Comparison of ENCODE assay signal across 26 mouse cellular contexts in the genomic region with DNA sequence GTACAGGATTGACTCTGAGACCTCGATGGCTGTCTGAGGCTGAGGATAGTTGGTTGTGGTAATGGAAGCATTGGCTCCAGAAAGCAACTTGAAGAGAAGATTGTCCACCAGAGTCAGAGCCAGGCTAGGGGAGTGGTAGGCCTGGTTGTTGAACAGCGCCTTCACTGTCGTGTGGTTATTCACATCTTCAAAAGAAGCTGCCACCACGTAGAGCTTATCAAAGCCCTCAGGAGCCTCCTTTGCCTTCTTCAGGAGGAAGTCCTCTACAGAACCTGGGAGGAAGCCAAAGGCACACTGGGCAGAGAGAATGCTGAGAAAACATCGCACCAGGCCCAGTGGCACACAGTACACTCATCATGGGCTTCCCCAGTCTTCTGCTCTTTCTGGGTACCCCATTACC. TPM values are rescaled to one million over a fixed set of nuclear protein-coding genes. Genes with fewer than 3 reads are reported as not detected.
DNase-seq lines count a peak whose midpoint lies in the region; ATAC-seq and TF ChIP-seq lines count a peak whose summit lies in the region.
"Had no signal": no experiment of that assay in that cellular context is flagged by ENCODE, and none has a peak within 500 bp of the region (broad histone marks: within the 10 kb centered on the region; RNA-seq: fewer than 3 reads in every experiment).

No protein-coding gene starts in this region.

- TF ChIP-seq CTCF in MEL (IDR thresholded peaks at IDR 0.05 in 2 of 3, conservative IDR thresholded peaks at IDR 0.05 in 1 of 3; ENCODE audit: control insufficient read depth in 1 of 3, insufficient read depth in 1 of 3, low read depth in 2 of 3, low read length in 3 of 3, poor library complexity in 1 of 3, severe bottlenecking in 1 of 3): peak in 1 of 3 experiments; percentile 15; a peak in 2 of 6 replicates

- H3K4me3 ChIP-seq in MEL (ENCODE audit: control insufficient read depth in 1 of 2, insufficient read depth in 1 of 2, low read depth in 2 of 2, low read length in 2 of 2): peak overlapping the region; percentile 3 to 8; a peak in 1 of 4 replicates
- H3K4me3 ChIP-seq: embryonic facial prominence, embryonic 12.5 days; embryonic facial prominence, embryonic 15.5 days; gastrocnemius, adult 2 months; heart, embryonic 12.5 days; heart, embryonic 15.5 days; hindbrain, embryonic 12.5 days; hindbrain, embryonic 15.5 days had no signal

- no peak for TF ChIP-seq POLR2A in MEL (IDR thresholded peaks at IDR 0.05; ENCODE audit: control insufficient read depth in 1 of 2, insufficient read depth in 1 of 2, low read depth in 1 of 2, low read length in 2 of 2, poor library complexity in 1 of 2)

- H3K9me3 ChIP-seq in MEL (replicated peaks; ENCODE audit: insufficient read depth, low read length): no peaks in the 10 kb centered on the region
- H3K9me3 ChIP-seq: embryonic facial prominence, embryonic 12.5 days; embryonic facial prominence, embryonic 15.5 days; heart, embryonic 12.5 days; heart, embryonic 15.5 days; hindbrain, embryonic 12.5 days; hindbrain, embryonic 15.5 days had no signal

- ATAC-seq in common myeloid progenitor, adult 5-6 weeks (replicated peaks; ENCODE audit: low read depth, poor library complexity, severe bottlenecking): peak; percentile 65
- ATAC-seq in megakaryocyte-erythroid progenitor cell, adult 5-6 weeks (replicated peaks; ENCODE audit: low FRiP score, low TSS enrichment, poor library complexity, severe bottlenecking): peak; percentile 87
- ATAC-seq in activated CD4-positive, CD25-positive, alpha-beta regulatory T cell, adult 4 months: no peak
- ATAC-seq: forebrain, embryonic 14.5 days; forebrain, postnatal 0 days; intestine, postnatal 0 days had no signal

- H3K27ac ChIP-seq in MEL (ENCODE audit: control insufficient read depth, low read depth, low read length): 0 out of 2 replicates have a peak overlapping the region, but pooled peaks have one; percentile 10
- H3K27ac ChIP-seq: embryonic facial prominence, embryonic 12.5 days; embryonic facial prominence, embryonic 15.5 days; gastrocnemius, adult 2 months; heart, embryonic 15.5 days; hindbrain, embryonic 12.5 days; hindbrain, embryonic 15.5 days had no signal

- TF ChIP-seq RAD21 in MEL (IDR thresholded peaks at IDR 0.05; ENCODE audit: low read depth, low read length): no peak

- peak overlapping the region; percentile 27 for H3K9ac ChIP-seq in MEL (ENCODE audit: control insufficient read depth, low read depth, low read length, poor library complexity, severe bottlenecking)
- H3K9ac ChIP-seq: embryonic facial prominence, embryonic 12.5 days; embryonic facial prominence, embryonic 15.5 days; forebrain, postnatal 0 days; heart, embryonic 12.5 days; heart, embryonic 15.5 days; hindbrain, embryonic 12.5 days; hindbrain, embryonic 15.5 days had no signal

- peak; percentile 29 to 57; a peak in 3 of 4 replicates for TF ChIP-seq EP300 in MEL (IDR thresholded peaks at IDR 0.05; ENCODE audit: low read depth in 1 of 2, low read length in 2 of 2)

- no peaks in the 10 kb centered on the region for H3K27me3 ChIP-seq in MEL (ENCODE audit: control insufficient read depth in 1 of 2, insufficient read depth in 2 of 2, low read length in 2 of 2)
- H3K27me3 ChIP-seq: embryonic facial prominence, embryonic 12.5 days; embryonic facial prominence, embryonic 15.5 days; heart, embryonic 12.5 days; heart, embryonic 15.5 days; hindbrain, embryonic 12.5 days; hindbrain, embryonic 15.5 days had no signal

- peak; percentile 28 for DNase-seq in 416B (ENCODE audit: low read depth)
- DNase-seq in MEL (ENCODE audit: low read depth, low spot score): peak; percentile 86
- no peak for DNase-seq in cerebellum, postnatal 36 days
- no peak for DNase-seq in right cerebral cortex, postnatal 25 days
- DNase-seq: adrenal gland, adult 2 months; adrenal gland, postnatal 25 days; cerebellum, adult 11-12 months; cerebellum, adult 8-10 months; cerebellum, postnatal 10 days; forebrain, postnatal 0 days; gastrocnemius, adult 2 months; gastrocnemius, postnatal 14 days; heart, adult 11 months; heart, postnatal 10 days; heart, postnatal 4 days had no signal

- peaks cover 0 to 6% of the 10 kb centered on the region in 2 experiments; a peak in 2 of 4 replicates for H3K4me1 ChIP-seq in MEL (ENCODE audit: control insufficient read depth in 1 of 2, insufficient read depth in 2 of 2, low read length in 2 of 2)
- H3K4me1 ChIP-seq: embryonic facial prominence, embryonic 12.5 days; embryonic facial prominence, embryonic 15.5 days; heart, embryonic 12.5 days; heart, embryonic 15.5 days; hindbrain, embryonic 12.5 days; hindbrain, embryonic 15.5 days had no signal

- peaks cover 0 to 3% of the 10 kb centered on the region in 2 experiments; a peak in 1 of 4 replicates for H3K36me3 ChIP-seq in MEL (ENCODE audit: control insufficient read depth in 1 of 2, insufficient read depth in 2 of 2, low read length in 2 of 2)
- H3K36me3 ChIP-seq: embryonic facial prominence, embryonic 12.5 days; embryonic facial prominence, embryonic 15.5 days; heart, embryonic 12.5 days; heart, embryonic 15.5 days; hindbrain, embryonic 12.5 days; hindbrain, embryonic 15.5 days had no signal

- no peaks in the 10 kb centered on the region for H3K79me2 ChIP-seq in MEL (ENCODE audit: control insufficient read depth, insufficient read depth, low read length, poor library complexity)

TF ChIP-seq in MEL, 35 proteins besides CTCF, POLR2A, EP300 and RAD21:
- TF ChIP-seq MAZ (IDR thresholded peaks at IDR 0.05; ENCODE audit: low read depth, low read length) (no peak), TAL1 (IDR thresholded peaks at IDR 0.05; ENCODE audit: low read length) (0 out of 2 replicates have a peak, but pooled peaks have one; percentile 19), SMC3 (IDR thresholded peaks at IDR 0.05; ENCODE audit: low read depth, low read length) (no peak), TBP (IDR thresholded peaks at IDR 0.05; ENCODE audit: low read depth, low read length) (0 out of 2 replicates have a peak, but pooled peaks have one; percentile 26), BHLHE40 (IDR thresholded peaks at IDR 0.05; ENCODE audit: borderline replicate concordance, low read depth, low read length) (no peak), UBTF (IDR thresholded peaks at IDR 0.05; ENCODE audit: borderline replicate concordance, insufficient read depth, low read depth, low read length) (no peak), MYC (IDR thresholded peaks at IDR 0.05; ENCODE audit: low read depth, low read length) (no peak), GABPA (IDR thresholded peaks at IDR 0.05; ENCODE audit: low read depth, low read length) (no peak), ZKSCAN1 (IDR thresholded peaks at IDR 0.05; ENCODE audit: low read depth, low read length) (no peak), GATA1 (IDR thresholded peaks at IDR 0.05; ENCODE audit: low read depth, low read length) (peak; percentile 44), TCF12 (IDR thresholded peaks at IDR 0.05; ENCODE audit: low read depth, low read length) (0 out of 2 replicates have a peak, but pooled peaks have one; percentile 22), CHD2 (IDR thresholded peaks at IDR 0.05; ENCODE audit: low read length) (no peak), USF2 (IDR thresholded peaks at IDR 0.05; ENCODE audit: borderline replicate concordance in 1 of 2, insufficient read depth in 1 of 2, low read depth in 1 of 2, low read length in 2 of 2) (no peak), MXI1 (IDR thresholded peaks at IDR 0.05; ENCODE audit: low read depth, low read length) (no peak), MAX (IDR thresholded peaks at IDR 0.05; ENCODE audit: low read length) (no peak), POLR2AphosphoS5 (IDR thresholded peaks at IDR 0.05; ENCODE audit: borderline replicate concordance, low read depth, low read length) (no peak), ETS1 (IDR thresholded peaks at IDR 0.05; ENCODE audit: low read depth, low read length) (no peak), HCFC1 (IDR thresholded peaks at IDR 0.05; ENCODE audit: low read depth, low read length) (0 out of 2 replicates have a peak, but pooled peaks have one; percentile 42), ZMIZ1 (IDR thresholded peaks at IDR 0.05; ENCODE audit: low read depth, low read length) (no peak), NELFE (IDR thresholded peaks at IDR 0.05; ENCODE audit: low read depth, low read length) (no peak)
TF ChIP-seq in MEL: peak in this region for 5.

RNA-seq across cellular contexts. Expression of gene Ccnf, which starts 38.1 kb away (rescaled TPM):
- 34.5 and 38.0 TPM in 2 replicates for total RNA-seq in MEL (2012; rRNA removed)
- 10 to 100 TPM in 1 of 2 experiments, not detected in 1; 73.9 TPM for polyA plus RNA-seq in MEL (2012; ENCODE audit: insufficient read depth in 1 of 2, insufficient read length in 2 of 2, low read depth in 1 of 2, low replicate concordance in 2 of 2, missing spikeins in 1 of 2)
- 29.1 and 30.8 TPM in 2 replicates for total RNA-seq in common myeloid progenitor, adult 5-6 weeks (2017)
- total RNA-seq in megakaryocyte-erythroid progenitor cell, adult 5-6 weeks (2014; fragmentation: Nextera tagmentation): 34.7 and 40.9 TPM in 2 replicates
- total RNA-seq in megakaryocyte-erythroid progenitor cell, adult 5-6 weeks (2017): 17.5 and 24.4 TPM in 2 replicates
- polyA plus RNA-seq in activated CD4-positive, CD25-positive, alpha-beta regulatory T cell, adult 4 months (2017; shearing (Covaris generic)): 10 to 100 TPM in 1 of 2 experiments, 1 to 10 TPM in 1; 9.2 to 12.3 TPM

Comparison
In these comparisons a context has a peak if more than half of its experiments do, and no peak if none do; other contexts are left out.
1. DNase-seq: peak in 416B (single experiment) and MEL (single experiment); none in cerebellum, postnatal 36 days (0 of 2) and right cerebral cortex, postnatal 25 days (single experiment).